Mouse (Mus musculus): ENCODE measurements around the gene Abhd4.

The Abhd4 gene

DNA sequence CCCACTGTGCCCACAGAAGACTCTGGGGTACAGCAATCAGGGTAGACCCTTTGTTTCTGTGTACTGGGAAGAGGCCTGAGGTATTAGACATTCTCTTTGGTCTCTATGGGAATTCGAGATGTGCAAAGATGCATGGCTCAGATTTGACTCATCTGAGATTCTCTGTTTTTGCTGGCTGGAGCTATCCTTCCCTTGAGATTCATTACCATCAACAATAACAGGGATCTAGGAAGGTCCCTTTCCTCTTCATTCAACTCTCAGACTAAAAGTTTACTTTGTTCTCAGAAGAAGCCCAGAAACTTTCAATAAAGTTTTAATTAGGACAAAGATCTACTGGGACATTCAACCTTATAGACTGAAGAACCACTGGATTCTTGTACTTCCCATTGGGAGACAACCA, 30.9 kb downstream of the Abhd4 start, which contains the start of gene Olfr49:
Olfr49 (minus strand) TSS at position 101 of the 400 bp plus-strand sequence.
- DNase-seq (ENCODE audit: low spot score), result no peak

GRCm38 (mm10) chr14:54300136-54300535, 46.1 kb downstream of the Abhd4 start:
- no peak for DNase-seq (ENCODE audit: low spot score)

GRCm38 (mm10) chr14:54300676-54301075, 46.7 kb downstream of the Abhd4 start:
- no peak for DNase-seq (ENCODE audit: low spot score)

DNA sequence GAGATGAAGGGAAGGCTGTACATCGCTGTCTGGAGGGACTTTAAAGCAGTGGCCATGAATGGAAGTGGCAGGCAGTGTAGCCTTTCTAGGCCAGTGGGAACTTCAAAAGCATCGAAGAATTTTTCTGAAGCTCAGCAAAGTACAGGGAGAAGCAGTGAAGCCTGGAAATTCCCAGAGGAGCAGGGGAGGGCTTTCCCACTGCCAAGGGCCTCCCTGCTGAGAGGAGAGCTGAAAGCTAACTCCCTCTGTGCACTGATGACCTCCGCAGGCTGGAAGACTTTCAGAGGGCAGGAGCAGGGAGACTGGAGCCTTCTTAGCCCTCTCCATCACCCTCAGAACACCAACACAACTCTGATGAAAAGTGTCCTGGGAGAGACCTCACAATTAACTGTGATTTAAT, 57.8 kb downstream of the Abhd4 start:
- no peak for DNase-seq (ENCODE audit: low spot score)

All from layer of hippocampus, adult 9-10 months (tissue).